Mouse (Mus musculus): Measurements from ENCODE around the gene Usp35. TPM values are rescaled to one million over a fixed set of nuclear protein-coding genes. Genes with fewer than 3 reads are reported as not detected.

Usp35 gene
- polyA plus RNA-seq, 3 experiments from 2014 or later = 0.87 to 2.3 (median 2.3) TPM

DNA sequence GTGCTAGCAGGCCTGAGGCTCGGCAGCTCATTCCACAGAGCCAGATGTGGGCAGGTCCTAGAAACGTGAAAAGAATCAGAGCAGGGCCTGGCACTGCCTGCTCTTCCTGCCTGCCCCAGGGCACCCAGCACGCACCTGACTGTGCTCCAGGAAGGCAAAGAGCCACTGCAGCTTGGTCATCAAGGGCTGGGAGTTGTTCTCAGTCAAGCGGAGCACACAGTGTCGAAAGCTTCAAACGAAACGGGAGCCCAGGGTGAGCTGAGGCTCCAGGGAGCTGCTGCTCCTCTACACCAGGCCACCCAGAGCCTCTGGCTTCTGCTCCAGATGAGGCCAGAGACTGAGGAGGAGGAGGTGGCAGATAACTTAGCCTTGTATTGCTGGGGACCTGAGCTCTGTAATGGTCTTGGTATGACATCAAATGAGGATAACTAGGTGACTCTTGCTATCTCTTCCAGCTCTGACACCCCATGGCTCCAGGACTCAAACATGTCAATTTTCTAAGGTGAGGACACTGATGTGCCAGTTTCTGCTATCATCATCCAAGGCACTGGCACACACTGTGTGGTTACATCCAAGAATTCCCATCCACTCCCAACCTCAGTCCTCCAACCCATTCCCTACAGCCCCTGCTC lies 18.3 kb downstream of the Usp35 start:
- ATAC-seq = no peak

DNA sequence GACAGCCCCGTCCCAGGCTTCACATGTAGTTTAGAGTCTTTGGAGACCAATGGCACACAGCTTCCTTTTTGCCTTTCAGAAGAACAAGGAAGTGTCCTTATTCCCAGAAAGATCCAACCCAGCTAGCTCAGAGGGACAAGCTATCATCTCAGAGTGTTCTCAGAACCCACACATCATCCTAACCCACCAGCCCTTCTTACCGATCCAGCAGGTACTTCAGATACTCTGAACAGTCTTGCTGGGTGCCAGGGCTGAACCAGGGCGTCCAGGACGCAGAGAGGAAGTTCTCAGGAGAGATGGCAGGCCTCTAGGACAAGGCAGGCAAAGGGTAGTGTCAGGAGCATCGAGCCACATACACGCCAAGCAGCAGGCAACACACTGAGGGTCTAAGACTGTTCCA lies 19.0 kb downstream of the Usp35 start:
- ATAC-seq = no peak

- ATAC-seq = no peak
These were observed 19.6 kb downstream of the Usp35 start for GRCm38 (mm10) chr7:97312196-97312595.

DNA sequence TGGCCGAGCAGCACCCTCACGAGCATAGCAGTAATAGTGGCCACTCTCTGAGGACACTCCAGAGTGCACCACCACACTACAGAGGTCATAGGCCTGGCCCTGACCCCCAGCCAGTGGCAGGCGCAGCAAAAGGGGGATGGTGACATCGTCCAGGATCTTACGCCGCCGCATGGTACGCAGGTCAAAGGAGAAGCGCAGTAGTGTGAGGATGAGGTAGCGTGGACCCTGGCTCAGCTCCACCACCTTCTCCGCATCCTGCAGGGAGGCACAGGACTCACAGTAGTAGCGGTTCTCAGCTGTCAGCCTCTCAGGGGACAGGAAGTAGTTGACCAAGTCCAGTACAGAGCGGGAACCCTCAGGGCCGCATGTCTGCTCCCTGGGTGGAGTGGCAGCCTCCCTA lies 20.2 kb downstream of the Usp35 start:
- no peak for ATAC-seq

- ATAC-seq = no peak
These were observed 21.5 kb downstream of the Usp35 start for GRCm38 (mm10) chr7:97310341-97310635.

- ATAC-seq = no peak
These were observed 22.1 kb downstream of the Usp35 start for GRCm38 (mm10) chr7:97309461-97310340.

- ATAC-seq = no peak
These were observed 24.3 kb downstream of the Usp35 start for GRCm38 (mm10) chr7:97307546-97307945.

DNA sequence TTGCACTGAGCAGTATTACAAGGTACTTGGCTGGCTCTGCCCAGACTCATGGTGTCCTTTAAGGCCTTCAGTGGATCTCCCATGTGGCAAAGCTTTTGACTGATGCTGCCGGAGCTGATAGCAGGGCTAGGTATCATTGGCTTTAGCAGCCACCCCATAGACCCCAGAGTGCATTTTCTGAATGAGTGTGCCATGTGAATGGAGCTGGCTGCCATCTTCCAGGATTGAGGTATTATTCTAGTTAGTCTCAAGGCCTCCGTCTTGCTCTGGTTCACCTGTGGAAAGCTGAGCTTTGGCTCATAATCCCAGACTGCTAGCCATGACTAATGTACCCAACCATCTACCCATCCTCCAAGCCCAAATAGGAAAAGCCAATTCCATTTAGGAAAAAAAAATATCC lies 25.0 kb downstream of the Usp35 start:
- no peak for ATAC-seq

GRCm38 (mm10) chr7:97305206-97305605 lies 26.6 kb downstream of the Usp35 start:
- no peak for ATAC-seq

GRCm38 (mm10) chr7:97304471-97304870 lies 27.3 kb downstream of the Usp35 start:
- no peak for ATAC-seq

GRCm38 (mm10) chr7:97303614-97304013 lies 28.2 kb downstream of the Usp35 start:
- no peak for ATAC-seq

GRCm38 (mm10) chr7:97302876-97303275 lies 28.9 kb downstream of the Usp35 start:
- ATAC-seq = no peak

DNA sequence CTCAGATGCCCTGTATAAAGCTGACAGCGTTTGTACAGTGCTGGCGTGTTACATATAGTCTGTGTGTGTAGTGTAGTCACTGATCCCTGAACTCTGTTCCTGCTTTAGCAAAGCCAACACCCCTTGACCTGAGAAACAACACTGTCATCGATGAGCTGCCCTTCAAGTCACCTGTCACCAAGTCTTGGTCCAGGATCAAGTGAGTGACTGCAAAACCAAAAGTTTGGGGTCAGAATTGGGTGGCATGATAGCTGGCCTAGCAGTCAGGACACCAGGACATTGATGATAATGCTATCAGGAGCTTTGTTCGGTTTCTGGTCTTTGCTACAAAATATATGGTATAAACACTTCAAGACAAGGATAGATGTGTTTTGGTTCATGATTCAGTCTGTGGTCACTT lies 29.6 kb downstream of the Usp35 start:
- ATAC-seq = no peak

DNA sequence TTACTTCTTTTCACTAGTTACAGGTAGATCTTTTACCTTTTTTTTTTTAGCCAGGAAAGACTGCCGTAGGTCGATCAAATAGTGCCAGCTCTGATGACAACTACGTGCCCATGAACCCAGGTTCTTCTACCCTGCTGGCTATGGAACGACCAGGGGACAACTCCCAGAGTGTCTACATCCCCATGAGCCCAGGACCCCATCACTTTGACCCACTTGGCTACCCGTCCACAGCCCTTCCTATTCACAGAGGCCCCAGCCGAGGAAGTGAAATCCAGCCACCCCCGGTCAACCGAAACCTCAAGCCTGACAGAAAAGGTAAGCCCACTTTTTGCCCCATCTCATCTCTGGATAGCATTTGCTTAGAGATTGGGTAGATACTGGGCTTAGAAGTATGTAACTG lies 30.5 kb downstream of the Usp35 start:
- no peak for ATAC-seq

DNA sequence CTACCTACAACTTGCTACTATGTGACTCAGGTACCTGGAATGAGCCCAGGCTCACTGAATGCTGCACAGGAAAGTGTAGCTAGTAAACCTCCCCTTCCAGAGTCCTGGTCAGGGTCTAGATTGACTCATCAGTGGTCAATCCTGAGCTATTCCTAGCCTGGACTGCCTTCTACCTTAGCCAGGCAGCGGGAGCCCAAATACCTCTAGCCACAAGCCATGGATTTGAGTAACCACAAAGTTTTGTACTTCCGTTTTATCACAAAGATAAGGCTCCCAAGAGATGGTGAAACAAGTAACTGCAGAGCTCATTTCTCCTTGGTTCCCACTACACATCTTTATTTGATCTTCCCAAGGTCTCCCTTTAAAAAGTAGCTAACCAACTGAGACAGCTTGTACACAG lies 30.9 kb downstream of the Usp35 start:
- ATAC-seq = no peak

DNA sequence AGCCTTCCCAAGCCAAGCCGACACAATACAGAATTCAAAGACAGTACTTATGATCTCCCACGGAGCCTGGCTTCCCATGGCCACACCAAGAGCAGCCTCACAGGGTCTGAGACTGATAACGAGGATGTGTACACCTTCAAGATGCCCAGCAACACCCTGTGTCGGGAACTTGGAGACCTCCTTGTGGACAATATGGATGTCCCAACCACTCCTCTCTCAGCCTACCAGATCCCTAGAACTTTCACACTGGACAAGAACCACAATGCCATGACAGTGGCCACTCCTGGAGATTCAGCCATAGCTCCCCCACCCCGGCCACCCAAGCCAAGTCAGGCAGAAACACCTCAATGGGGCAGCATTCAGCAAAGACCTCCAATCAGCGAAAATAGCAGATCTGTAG lies 32.9 kb downstream of the Usp35 start:
- ATAC-seq = no peak

GRCm38 (mm10) chr7:97298279-97298678 lies 33.5 kb downstream of the Usp35 start:
- no peak for ATAC-seq

DNA sequence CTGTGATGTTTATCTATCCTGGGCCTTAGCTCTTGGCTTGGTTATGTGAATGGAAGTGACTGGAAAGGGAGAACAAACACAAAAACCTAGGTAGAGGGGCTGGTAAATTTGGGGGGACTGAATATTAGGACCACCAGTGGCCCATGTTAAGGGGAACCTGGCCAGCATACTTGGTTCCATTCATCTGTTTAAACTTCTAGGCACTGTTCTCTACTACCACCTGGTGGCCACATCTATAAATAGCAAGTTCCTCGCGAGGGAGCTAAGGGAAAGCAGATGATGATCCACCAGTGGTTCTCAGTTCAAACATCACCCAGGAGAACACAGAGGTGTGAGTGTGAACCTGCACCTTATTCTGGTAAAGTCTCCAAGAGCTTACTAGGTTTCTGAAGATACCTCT lies 34.4 kb downstream of the Usp35 start:
- ATAC-seq = peak; percentile 46

DNA sequence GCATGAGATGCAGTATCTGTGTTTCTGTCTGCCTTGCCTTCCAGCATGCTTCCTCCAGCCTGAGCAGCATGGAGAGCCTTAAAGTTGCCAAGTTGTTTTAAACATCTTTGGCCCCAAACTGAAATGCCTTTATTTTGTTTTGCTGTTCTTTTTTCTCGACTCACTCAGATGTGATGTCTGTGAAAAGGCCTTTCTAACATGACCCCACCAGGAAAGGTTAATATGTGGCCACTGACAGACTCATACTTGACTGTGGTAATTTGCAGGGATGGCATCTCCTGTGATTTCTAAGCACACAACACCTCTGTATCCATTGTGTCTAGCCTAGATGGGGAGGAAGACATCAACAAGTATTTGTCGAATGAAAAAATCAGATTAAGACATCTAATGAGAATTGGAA lies 34.8 kb downstream of the Usp35 start:
- ATAC-seq = no peak

DNA sequence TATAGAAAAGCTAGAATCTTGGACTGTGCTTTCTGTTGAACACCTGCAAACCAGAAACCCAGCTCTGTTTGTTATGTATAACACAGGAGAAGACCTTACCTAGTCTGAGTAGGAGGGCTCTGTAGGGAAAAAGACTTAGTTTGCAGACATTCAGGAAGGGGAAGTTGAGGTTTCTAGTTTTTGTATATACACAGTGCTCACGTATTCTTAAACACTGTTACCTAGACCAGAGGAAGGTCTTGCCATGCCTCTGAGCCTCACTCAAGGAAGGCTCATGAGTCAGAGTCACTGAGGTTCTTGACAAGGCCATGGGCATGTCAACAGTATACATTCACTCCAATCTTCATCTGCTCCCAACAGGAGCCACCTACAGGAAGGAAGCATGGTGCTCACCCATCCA lies 60.8 kb downstream of the Usp35 start:
- no peak for ATAC-seq

DNA sequence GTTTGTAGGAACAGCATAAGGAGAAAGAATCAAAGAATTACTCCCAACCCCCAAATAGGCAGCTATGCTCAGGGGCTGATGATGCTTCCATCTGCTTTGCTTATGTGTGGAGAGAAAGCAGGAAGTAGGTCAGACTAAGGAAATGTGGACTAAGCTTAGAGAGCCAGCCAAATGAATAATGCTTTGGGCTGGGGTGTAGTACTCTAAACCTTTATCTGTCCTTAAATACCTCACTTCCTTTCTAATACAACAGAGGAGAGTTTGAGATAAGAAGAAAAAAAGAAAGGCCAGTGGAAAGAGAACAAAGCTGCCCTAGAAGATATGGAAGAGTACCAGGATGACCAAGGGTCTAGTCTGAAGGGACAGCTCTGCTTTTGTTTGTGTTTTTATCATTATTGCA lies 61.5 kb downstream of the Usp35 start:
- ATAC-seq = no peak

- no peak for ATAC-seq
These were observed 69.3 kb downstream of the Usp35 start for GRCm38 (mm10) chr7:97262541-97262940.

Measured in inflammation-experienced regulatory T-cells, adult 6 months (primary cell).